Mouse (Mus musculus): Measurements from ENCODE around the gene Slc16a10.

Gene Slc16a10

DNA sequence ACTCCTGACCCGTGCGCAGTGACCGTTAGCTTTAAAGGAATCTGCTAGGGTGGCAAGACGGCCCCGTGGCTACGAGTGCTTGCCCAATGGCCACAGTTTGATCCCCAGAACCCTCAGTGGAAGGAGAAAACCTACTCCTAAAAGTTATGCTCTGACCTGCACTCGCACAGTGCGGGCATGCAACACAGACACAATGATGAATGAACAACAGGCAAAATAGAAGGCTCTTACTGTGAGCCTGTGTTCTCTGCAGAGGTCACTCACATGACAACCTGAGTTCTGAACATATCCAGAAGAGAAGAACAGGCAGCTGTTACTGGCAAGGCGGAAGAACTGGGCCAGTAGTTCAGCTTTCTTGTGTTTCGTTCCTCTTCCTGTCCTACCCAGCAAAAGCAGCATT, 73.5 kb downstream of the Slc16a10 start:
- DNase-seq (ENCODE audit: low spot score): no peak

DNA sequence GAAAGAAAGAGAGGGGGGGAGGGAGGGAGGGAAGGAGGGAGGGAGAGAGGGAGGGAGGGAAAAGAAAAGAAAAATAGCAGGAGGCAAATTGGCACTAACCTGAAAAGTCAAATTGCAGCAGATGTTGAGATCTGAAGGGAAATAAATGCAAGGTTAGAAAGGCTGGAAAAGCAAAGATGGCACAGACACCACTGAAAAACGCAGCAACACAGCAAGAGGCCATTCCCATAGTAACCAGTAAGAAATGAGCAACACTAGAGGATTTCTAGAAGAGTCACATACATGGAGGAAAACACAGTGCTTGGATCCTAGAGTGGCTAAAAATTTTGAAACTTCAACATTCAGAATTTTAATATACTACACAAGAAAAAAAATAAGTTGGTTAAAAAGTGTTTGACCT, 74.5 kb downstream of the Slc16a10 start:
- no peak for DNase-seq (ENCODE audit: low spot score)

- no peak for DNase-seq (ENCODE audit: low spot score)
Measured at GRCm38 (mm10) chr10:40067071-40067470, 75.0 kb downstream of the Slc16a10 start.

- DNase-seq (ENCODE audit: low spot score): no peak
Measured at GRCm38 (mm10) chr10:40065357-40065756, 76.7 kb downstream of the Slc16a10 start.

- DNase-seq (ENCODE audit: low spot score): no peak
Measured at GRCm38 (mm10) chr10:40063291-40063890, 78.7 kb downstream of the Slc16a10 start.

- no peak for DNase-seq (ENCODE audit: low spot score)
Measured at GRCm38 (mm10) chr10:40062812-40063211, 79.2 kb downstream of the Slc16a10 start.

DNA sequence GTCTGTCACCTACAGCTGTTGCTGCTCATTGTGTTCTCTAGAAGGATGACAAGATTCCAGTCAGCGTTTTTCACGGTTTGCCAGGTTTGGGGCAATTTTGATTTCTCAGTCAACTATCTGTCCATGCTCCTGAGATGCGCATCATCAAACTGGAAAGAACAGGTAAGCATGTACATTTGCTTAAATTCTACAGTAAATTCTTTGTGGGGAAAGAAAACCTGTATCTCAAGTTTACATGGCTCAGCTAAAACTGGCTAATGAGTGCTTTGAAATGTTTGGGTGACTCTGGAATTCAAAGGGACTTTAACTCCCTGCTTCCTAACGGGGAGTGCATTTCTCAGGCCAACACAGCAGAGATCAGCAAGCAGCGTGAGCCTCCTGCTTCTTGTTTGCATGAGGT, 80.1 kb downstream of the Slc16a10 start:
- DNase-seq (ENCODE audit: low spot score): no peak

DNA sequence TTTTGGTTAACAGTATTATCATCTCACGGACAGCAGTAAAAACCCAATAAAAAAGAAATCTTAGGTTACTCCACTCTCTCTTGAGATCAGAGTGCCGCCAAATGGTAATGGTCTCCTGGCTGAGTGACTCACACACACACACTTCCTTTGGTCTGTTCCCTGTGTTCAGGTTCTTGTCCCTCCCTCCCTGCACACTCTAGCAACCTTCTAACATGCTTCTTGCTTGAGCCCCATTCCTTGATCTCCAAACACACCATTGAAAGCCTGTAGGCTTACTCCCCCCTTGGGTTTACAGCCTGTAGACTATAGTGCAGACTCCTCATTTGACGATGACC, 83.3 kb downstream of the Slc16a10 start:
- no peak for DNase-seq (ENCODE audit: low spot score)

GRCm38 (mm10) chr10:40058062-40058785, 83.8 kb downstream of the Slc16a10 start:
- no peak for DNase-seq (ENCODE audit: low spot score)

GRCm38 (mm10) chr10:40057615-40058014, 84.4 kb downstream of the Slc16a10 start:
- DNase-seq (ENCODE audit: low spot score): no peak

DNA sequence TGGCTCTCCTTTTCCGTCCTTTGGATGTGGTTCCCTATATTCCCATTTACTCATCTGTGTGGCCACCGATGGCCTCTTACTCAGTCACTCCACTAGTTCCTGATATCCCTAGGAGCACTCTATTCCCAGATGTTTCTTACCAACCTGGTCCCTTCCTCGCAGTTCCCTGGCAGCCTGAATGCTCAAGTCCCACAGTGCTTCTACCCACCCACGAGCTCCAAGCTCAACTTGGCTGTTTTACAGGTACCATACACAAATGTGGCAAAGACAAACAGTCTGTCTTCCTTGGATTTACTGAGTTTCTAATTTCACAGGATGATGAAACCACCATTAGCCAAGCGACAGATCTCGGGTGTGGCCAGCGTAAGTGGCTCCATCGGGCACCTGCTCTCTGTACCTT, 87.6 kb downstream of the Slc16a10 start:
- DNase-seq (ENCODE audit: low spot score): no peak

DNA sequence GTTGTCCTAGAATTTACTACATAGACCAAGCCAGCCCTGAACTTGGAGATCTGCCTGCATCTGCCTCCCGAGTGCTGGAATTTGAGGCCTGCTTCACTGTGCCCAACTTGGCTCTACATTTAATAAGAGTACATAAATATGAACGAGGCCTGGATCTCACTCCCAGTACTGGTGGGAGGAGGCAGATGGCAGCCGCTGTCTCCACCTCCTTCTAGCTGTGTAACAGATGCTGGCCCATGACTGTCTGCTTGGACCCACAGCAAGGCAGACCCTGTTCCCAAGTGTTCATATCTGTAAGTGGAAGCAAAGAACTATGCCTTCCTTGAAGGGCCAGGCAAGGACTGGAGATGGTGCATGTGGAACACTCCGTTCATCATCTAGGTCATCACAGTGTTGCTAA, 88.2 kb downstream of the Slc16a10 start:
- no peak for DNase-seq (ENCODE audit: low spot score)

- no peak for DNase-seq (ENCODE audit: low spot score)
Measured at GRCm38 (mm10) chr10:40053257-40053895, 88.7 kb downstream of the Slc16a10 start.

DNA sequence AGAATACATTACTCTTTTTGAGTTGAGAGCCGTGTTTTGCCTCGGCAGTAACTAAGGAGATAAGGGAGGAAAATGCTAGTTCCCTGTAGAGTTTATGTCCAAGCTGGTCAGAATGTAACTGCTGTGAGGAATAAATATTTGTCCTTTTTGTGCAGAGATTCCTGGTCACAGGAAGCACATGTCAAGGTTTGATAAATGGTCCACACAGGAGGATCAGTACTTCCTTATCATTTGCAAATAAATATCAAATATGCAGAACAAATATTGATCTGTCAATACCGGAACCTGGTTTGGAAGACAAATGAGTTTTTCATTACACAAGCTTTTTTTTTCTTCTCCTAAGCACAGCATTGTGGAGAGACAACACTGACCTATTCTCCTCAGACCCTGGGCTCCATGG, 90.1 kb downstream of the Slc16a10 start:
- no peak for DNase-seq (ENCODE audit: low spot score)

GRCm38 (mm10) chr10:40050763-40051162, 91.3 kb downstream of the Slc16a10 start:
- no peak for DNase-seq (ENCODE audit: low spot score)

DNA sequence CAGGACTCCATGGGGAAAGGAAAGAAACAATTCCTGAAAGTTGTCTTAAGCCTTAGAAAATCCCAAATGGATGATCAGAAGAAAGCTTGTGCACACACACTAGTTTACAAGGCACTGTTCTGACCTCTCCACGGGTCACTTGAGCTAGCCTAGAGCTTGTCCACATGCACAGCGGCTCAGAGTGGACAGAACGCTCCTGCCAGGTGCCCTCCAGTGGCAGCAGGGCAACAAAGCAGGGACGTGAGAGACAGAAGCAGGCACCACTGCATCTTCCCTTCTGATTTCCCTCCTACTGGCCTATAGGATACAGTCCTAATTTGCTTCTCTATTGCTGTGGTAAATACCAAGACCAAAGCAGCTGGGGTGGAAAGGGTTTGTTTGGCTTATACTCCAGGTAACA, 100.7 kb downstream of the Slc16a10 start:
- DNase-seq (ENCODE audit: low spot score): no peak

DNA sequence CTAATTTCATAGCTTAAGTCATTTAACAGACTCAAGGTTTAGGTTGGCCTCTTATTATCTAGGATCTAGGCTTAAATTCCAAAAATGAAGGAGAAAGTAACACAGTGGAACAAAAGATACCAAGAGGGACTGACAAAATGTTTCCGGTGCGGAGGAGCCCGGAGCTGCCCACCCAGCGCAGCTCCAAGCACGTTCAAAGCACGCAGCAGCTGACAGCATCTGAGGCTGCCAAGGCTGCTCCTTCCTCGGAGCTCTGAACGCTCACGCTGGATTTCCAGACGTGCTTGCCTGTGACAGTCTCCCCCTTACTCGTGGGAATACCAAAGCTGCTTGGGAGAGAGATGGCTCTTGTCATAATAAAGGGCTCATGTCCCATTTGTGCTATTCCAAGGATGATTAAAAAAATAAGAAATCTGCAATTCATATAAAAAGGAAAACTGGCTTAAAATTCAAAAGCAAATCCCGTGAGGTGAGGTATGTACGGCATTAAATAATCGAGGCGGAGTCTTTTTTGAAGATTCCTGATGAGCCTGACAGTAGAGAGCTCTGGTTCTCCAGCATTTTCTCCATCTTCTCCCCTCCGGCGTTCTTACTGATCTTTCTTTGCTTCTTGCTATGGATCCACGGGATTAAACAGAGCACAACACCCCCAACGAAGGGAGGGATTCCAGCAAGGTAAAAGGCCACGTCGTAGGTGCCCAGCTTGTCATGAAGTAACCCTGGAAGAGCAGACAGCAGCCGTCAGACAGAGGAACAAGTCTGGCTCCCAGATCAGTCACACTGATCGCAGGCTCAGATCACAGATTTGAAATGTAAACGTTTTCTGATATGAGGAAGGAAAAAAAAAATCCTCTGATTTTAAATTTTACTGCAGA, 105.1 kb downstream of the Slc16a10 start:
- no peak for DNase-seq (ENCODE audit: low spot score)

DNA sequence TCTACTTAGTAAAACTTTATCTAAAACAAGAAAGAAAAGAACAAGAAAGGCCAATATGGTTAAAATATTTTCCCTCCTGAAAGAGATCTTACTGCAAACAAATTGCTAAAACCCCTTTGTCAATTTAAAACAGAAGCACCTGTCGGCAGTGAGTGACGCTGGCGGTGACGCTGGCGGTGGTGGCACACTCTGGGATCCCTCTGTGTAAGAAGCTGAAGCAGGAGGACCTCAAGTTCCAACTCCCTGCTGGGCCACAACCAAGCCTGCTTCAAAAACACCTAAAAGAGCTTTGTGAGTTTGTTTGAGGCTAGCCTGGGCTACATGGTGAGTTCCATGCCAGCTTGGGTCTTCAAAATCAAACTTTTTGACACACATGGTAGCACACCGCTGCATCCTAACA, 107.1 kb downstream of the Slc16a10 start:
- DNase-seq (ENCODE audit: low spot score): no peak

GRCm38 (mm10) chr10:40032897-40033296, 109.2 kb downstream of the Slc16a10 start:
- DNase-seq (ENCODE audit: low spot score): no peak

- no peak for DNase-seq (ENCODE audit: low spot score)
Measured at GRCm38 (mm10) chr10:40030716-40031115, 111.3 kb downstream of the Slc16a10 start.

- no peak for DNase-seq (ENCODE audit: low spot score)
Measured at GRCm38 (mm10) chr10:40029610-40030009, 112.4 kb downstream of the Slc16a10 start.

DNA sequence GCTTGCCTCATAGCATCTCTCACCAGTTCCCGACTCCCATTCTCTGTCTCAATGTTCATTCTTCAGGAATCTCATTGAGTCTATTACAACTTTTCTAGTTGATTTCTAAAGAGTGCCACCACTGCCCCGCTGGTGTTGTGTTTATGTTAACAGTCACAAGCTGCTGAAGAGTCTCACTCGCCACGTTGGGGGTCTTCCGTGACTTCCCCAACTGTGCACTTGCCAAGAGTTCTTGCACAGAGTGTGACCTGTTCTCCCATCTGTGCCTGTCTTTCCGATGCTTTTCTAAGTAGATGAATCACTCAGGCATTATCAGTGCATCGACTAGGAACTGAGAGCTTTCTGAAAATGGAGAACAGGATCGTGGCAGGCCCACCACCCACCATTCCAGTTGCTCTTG, 114.0 kb downstream of the Slc16a10 start:
- no peak for DNase-seq (ENCODE audit: low spot score)

- no peak for DNase-seq (ENCODE audit: low spot score)
Measured at GRCm38 (mm10) chr10:40026546-40026945, 115.5 kb downstream of the Slc16a10 start.
